In genomic region chr10:56891530-56891929, GRCm38 (mm10) we compare ENCODE assay signal across 7 mouse cellular contexts.
DNase-seq lines count a peak whose midpoint lies in the region; ATAC-seq and TF ChIP-seq lines count a peak whose summit lies in the region.
"Not testable (repeated sequence)": the region's sequence is repeated elsewhere in the genome, so short reads cannot be mapped to it uniquely, and the experiment has no call there.

No protein-coding gene starts in this region.

- not testable (repeated sequence) for H3K4me2 ChIP-seq in forebrain, embryonic 15.5 days (replicated peaks); forebrain, embryonic 16.5 days (ENCODE audit: low read length); hindbrain, embryonic 16.5 days (ENCODE audit: low read length); limb, embryonic 13.5 days (replicated peaks)

- not testable (repeated sequence) for H3K9ac ChIP-seq in forebrain, embryonic 15.5 days (replicated peaks); forebrain, embryonic 16.5 days (replicated peaks; ENCODE audit: low read depth, low read length); hindbrain, embryonic 16.5 days (ENCODE audit: low read depth, low read length); limb, embryonic 13.5 days

- 75% methylated on average over 2 of the region's 2 CpGs for WGBS in forebrain, embryonic 15.5 days
- WGBS in forebrain, embryonic 16.5 days, result 81% methylated on average over 2 of the region's 2 CpGs
- 78% methylated on average over 2 of the region's 2 CpGs for WGBS in hindbrain, embryonic 16.5 days
- 89% methylated on average over 2 of the region's 2 CpGs for WGBS in limb, embryonic 13.5 days

- DNase-seq in brain, embryonic 14.5 days (ENCODE audit: low read depth), result peak; percentile 33
- peak; percentile 85 for DNase-seq in heart, adult 11 months
- peak; percentile 11 for DNase-seq in left cerebral cortex, postnatal 4 days

- TF ChIP-seq POLR2A in brain, embryonic 14.5 days (IDR thresholded peaks at IDR 0.05; ENCODE audit: borderline replicate concordance, extremely low read depth, insufficient read depth, insufficient read length, poor library complexity, severe bottlenecking), result not testable (repeated sequence)

- H3K4me1 ChIP-seq in forebrain, embryonic 15.5 days, result peaks cover 11% of the 10 kb centered on the region
- not testable (repeated sequence) for H3K4me1 ChIP-seq in forebrain, embryonic 16.5 days (replicated peaks; ENCODE audit: control insufficient read depth, insufficient read depth, low read length); hindbrain, embryonic 16.5 days (ENCODE audit: control insufficient read depth, insufficient read depth, low read depth, low read length)
- H3K4me1 ChIP-seq in limb, embryonic 13.5 days, result peaks cover 21% of the 10 kb centered on the region

- not testable (repeated sequence) for TF ChIP-seq CTCF in brain, embryonic 14.5 days (IDR thresholded peaks at IDR 0.05; ENCODE audit: borderline replicate concordance, extremely low read depth, insufficient read depth, insufficient read length)

- H3K27me3 ChIP-seq in forebrain, embryonic 15.5 days; forebrain, embryonic 16.5 days (replicated peaks; ENCODE audit: control insufficient read depth, insufficient read depth, low read length); hindbrain, embryonic 16.5 days (replicated peaks; ENCODE audit: control insufficient read depth, insufficient read depth, low read length); limb, embryonic 13.5 days: not testable (repeated sequence)

- not testable (repeated sequence) for H3K4me3 ChIP-seq in forebrain, embryonic 15.5 days; forebrain, embryonic 16.5 days (replicated peaks; ENCODE audit: low read length); hindbrain, embryonic 16.5 days (ENCODE audit: low read length); limb, embryonic 13.5 days

- not testable (repeated sequence) for H3K36me3 ChIP-seq in forebrain, embryonic 15.5 days; forebrain, embryonic 16.5 days (ENCODE audit: control insufficient read depth, insufficient read depth); hindbrain, embryonic 16.5 days (ENCODE audit: control insufficient read depth, insufficient read depth, low read length); limb, embryonic 13.5 days

- intact Hi-C loops in left cerebral cortex, postnatal 4 days (cut with DNase I), result not testable (repeated sequence)

- H3K27ac ChIP-seq in forebrain, embryonic 15.5 days (replicated peaks); forebrain, embryonic 16.5 days (ENCODE audit: low read length); hindbrain, embryonic 16.5 days (ENCODE audit: low read depth, low read length): not testable (repeated sequence)
- peak overlapping the region; percentile 15; the same call in 1 of the 2 replicates for H3K27ac ChIP-seq in limb, embryonic 13.5 days

- peak; percentile 26; the same call in 1 of the 2 replicates for ATAC-seq in forebrain, embryonic 15.5 days (replicated peaks)
- ATAC-seq in forebrain, embryonic 16.5 days, result 0 out of 2 replicates have a peak, but pooled peaks have one; percentile 12
- ATAC-seq in hindbrain, embryonic 16.5 days, result peak; percentile 63
- ATAC-seq in limb, embryonic 13.5 days (ENCODE audit: low FRiP score, low read depth), result not testable (repeated sequence)

- not testable (repeated sequence) for H3K9me3 ChIP-seq in forebrain, embryonic 15.5 days; forebrain, embryonic 16.5 days (ENCODE audit: control insufficient read depth, low read length); hindbrain, embryonic 16.5 days (ENCODE audit: control insufficient read depth, low read length); limb, embryonic 13.5 days

Comparison
In these comparisons a context has a peak if more than half of its experiments do, and no peak if none do; other contexts are left out.
1. DNase-seq: peak in every context shown above with its lines; median percentile 85 in heart, adult 11 months; 33 in brain, embryonic 14.5 days; 11 in left cerebral cortex, postnatal 4 days.